Mouse (Mus musculus) hindbrain, embryonic 12.5 days (tissue): Measurements from ENCODE around the gene Vmn2r35. TPM values are rescaled to one million over a fixed set of nuclear protein-coding genes. Genes with fewer than 3 reads are reported as not detected.
"Not testable (repeated sequence)": the region's sequence is repeated elsewhere in the genome, so short reads cannot be mapped to it uniquely, and the experiment has no call there.

Experiments used
- ATAC-seq: fragments of 200-750 bp; cut with Nextera tagmentation; 2 replicates; pipeline ENCODE4 v1.8.0; 2017; ENCODE audit warnings: moderate TSS enrichment; ENCODE audit not compliant: low FRiP score
- H3K27ac ChIP-seq: fragments of 300-500 bp; sonication (generic); 2 replicates; pipeline ENCODE4 v1.5.1; 2016; ENCODE audit warnings: mild to moderate bottlenecking
- H3K27me3 ChIP-seq: fragments of 300-500 bp; sonication (generic); 2 replicates; pipeline ENCODE4 v1.6.1; 2016; ENCODE audit warnings: mild to moderate bottlenecking
- H3K36me3 ChIP-seq: fragments of 300-500 bp; sonication (generic); 2 replicates; pipeline ENCODE4 v1.6.1; 2016; ENCODE audit warnings: mild to moderate bottlenecking
- H3K4me1 ChIP-seq: fragments of 300-500 bp; sonication (generic); 2 replicates; pipeline ENCODE4 v1.6.1; 2016
- H3K4me2 ChIP-seq: fragments of 300-500 bp; sonication (generic); replicated peaks from 2 replicates; pipeline ENCODE4 v1.6.1; 2016; ENCODE audit warnings: mild to moderate bottlenecking
- H3K4me3 ChIP-seq: fragments of 300-500 bp; sonication (generic); 2 replicates; pipeline ENCODE4 v1.5.1; 2016; ENCODE audit warnings: mild to moderate bottlenecking
- H3K9ac ChIP-seq: fragments of 300-500 bp; sonication (generic); 2 replicates; pipeline ENCODE4 v1.6.1; 2016; ENCODE audit warnings: mild to moderate bottlenecking, moderate library complexity
- H3K9me3 ChIP-seq: fragments of 300-500 bp; sonication (generic); replicated peaks from 2 replicates; pipeline ENCODE4 v1.6.1; 2016; ENCODE audit warnings: mild to moderate bottlenecking
- WGBS: fragments of 180-500 bp; shearing (Covaris S2); methylation state at CpG from one replicate; pipeline ENCODE4 v1.1.7; 2016; 5-methylcytosine and 5-hydroxymethylcytosine counted together
- polyA plus RNA-seq: library from polyadenylated mRNA; unstranded; fragments of >200 nt; fragmentation: Nextera tagmentation; extraction: Ambion mirVana; gene quantifications from 2 replicates; pipeline ENCODE4 v1.2.1, GENCODE M21; 2016

Vmn2r35 gene
- not detected in 2 replicates for polyA plus RNA-seq

GRCm38 (mm10) chr7:7819767-7820166 is at the start of gene Vmn2r35:
Gene Vmn2r35, minus strand, starts transcription at chr7:7819867.
- WGBS, result no CpG with 5 or more reads among the region's 1 CpGs
- not testable (repeated sequence) for H3K4me3 ChIP-seq, H3K36me3 ChIP-seq, H3K27me3 ChIP-seq, ATAC-seq, H3K9ac ChIP-seq, H3K9me3 ChIP-seq, H3K4me1 ChIP-seq, H3K4me2 ChIP-seq, H3K27ac ChIP-seq

GRCm38 (mm10) chr7:7794196-7794595 is 25.5 kb downstream of the Vmn2r35 start:
- not testable (repeated sequence) for H3K9ac ChIP-seq, H3K27ac ChIP-seq, ATAC-seq, H3K4me2 ChIP-seq, H3K27me3 ChIP-seq, H3K9me3 ChIP-seq, H3K4me1 ChIP-seq, H3K4me3 ChIP-seq, H3K36me3 ChIP-seq
- WGBS, result 90% methylated on average over 4 of the region's 25 CpGs

Other genes with a start within 250 kb of the Vmn2r35 start
- not detected in 2 replicates for gene Vmn2r34, start 130.4 kb downstream of the Vmn2r35 start, polyA plus RNA-seq
- gene Vmn2r36, start 82.6 kb upstream of the Vmn2r35 start, polyA plus RNA-seq, result not detected in 2 replicates